Mouse (Mus musculus) embryonic facial prominence, embryonic 11.5 days (tissue): ENCODE results near the gene Ggnbp2. TPM values are rescaled to one million over a fixed set of nuclear protein-coding genes. Genes with fewer than 3 reads are reported as not detected.

Experiments
- ATAC-seq: fragments of 200-750 bp; cut with Nextera tagmentation; replicated peaks from 2 replicates; pipeline ENCODE4 v1.8.0; 2017; ENCODE audit warnings: low read depth; ENCODE audit not compliant: insufficient number of reproducible peaks, low FRiP score, low TSS enrichment
- DNase-seq: peaks from one replicate; pipeline ENCODE4 v3.0.0-alpha.2; 2015; ENCODE audit warnings: low spot score
- H3K27ac ChIP-seq: fragments of 300-500 bp; sonication (generic); replicated peaks from 2 replicates; pipeline ENCODE4 v1.5.1; 2014; ENCODE audit warnings: mild to moderate bottlenecking, low read depth, low read length, control low read depth
- H3K27me3 ChIP-seq: fragments of 300-500 bp; sonication (generic); 2 replicates; pipeline ENCODE4 v1.6.1; 2014; ENCODE audit warnings: mild to moderate bottlenecking, low read length, moderate library complexity, mixed read lengths; ENCODE audit not compliant: control insufficient read depth, insufficient read depth
- H3K36me3 ChIP-seq: fragments of 300-500 bp; sonication (generic); replicated peaks from 2 replicates; pipeline ENCODE4 v1.6.1; 2014; ENCODE audit warnings: low read depth, mild to moderate bottlenecking, low read length, moderate library complexity, mixed read lengths; ENCODE audit not compliant: control insufficient read depth, insufficient read depth
- H3K4me1 ChIP-seq: fragments of 300-500 bp; sonication (generic); 2 replicates; pipeline ENCODE4 v1.6.1; 2014; ENCODE audit warnings: low read length, mixed read lengths; ENCODE audit not compliant: control insufficient read depth, insufficient read depth
- H3K4me2 ChIP-seq: fragments of 300-500 bp; sonication (generic); 2 replicates; pipeline ENCODE4 v1.6.1; 2014; ENCODE audit warnings: low read depth, mild to moderate bottlenecking, control low read depth, low read length, moderate library complexity
- H3K4me3 ChIP-seq: fragments of 300-500 bp; sonication (generic); 2 replicates; pipeline ENCODE4 v1.5.1; 2014; ENCODE audit warnings: low read depth, low read length, control low read depth
- H3K9ac ChIP-seq: fragments of 300-500 bp; sonication (generic); replicated peaks from 2 replicates; pipeline ENCODE4 v1.6.1; 2014; ENCODE audit warnings: mild to moderate bottlenecking, control low read depth, low read length
- H3K9me3 ChIP-seq: fragments of 300-500 bp; sonication (generic); replicated peaks from 2 replicates; pipeline ENCODE4 v1.6.1; 2016; ENCODE audit warnings: mild to moderate bottlenecking, low read length, inconsistent platforms, mixed read lengths; ENCODE audit not compliant: control insufficient read depth
- WGBS: fragments of 180-500 bp; shearing (Covaris S2); extraction: QIAGEN DNeasy Blood & Tissue Kit; methylation state at CpG from one replicate; pipeline ENCODE4 v1.1.7; 2014; 5-methylcytosine and 5-hydroxymethylcytosine counted together
- polyA plus RNA-seq: library from polyadenylated mRNA; unstranded; fragments of >200 nt; fragmentation: Nextera tagmentation; extraction: Ambion mirVana; gene quantifications from 2 replicates; pipeline ENCODE4 v1.2.1, GENCODE M21; 2014

Ggnbp2 gene
- polyA plus RNA-seq, 1 experiment from 2014 or later: 72.5 TPM

DNA sequence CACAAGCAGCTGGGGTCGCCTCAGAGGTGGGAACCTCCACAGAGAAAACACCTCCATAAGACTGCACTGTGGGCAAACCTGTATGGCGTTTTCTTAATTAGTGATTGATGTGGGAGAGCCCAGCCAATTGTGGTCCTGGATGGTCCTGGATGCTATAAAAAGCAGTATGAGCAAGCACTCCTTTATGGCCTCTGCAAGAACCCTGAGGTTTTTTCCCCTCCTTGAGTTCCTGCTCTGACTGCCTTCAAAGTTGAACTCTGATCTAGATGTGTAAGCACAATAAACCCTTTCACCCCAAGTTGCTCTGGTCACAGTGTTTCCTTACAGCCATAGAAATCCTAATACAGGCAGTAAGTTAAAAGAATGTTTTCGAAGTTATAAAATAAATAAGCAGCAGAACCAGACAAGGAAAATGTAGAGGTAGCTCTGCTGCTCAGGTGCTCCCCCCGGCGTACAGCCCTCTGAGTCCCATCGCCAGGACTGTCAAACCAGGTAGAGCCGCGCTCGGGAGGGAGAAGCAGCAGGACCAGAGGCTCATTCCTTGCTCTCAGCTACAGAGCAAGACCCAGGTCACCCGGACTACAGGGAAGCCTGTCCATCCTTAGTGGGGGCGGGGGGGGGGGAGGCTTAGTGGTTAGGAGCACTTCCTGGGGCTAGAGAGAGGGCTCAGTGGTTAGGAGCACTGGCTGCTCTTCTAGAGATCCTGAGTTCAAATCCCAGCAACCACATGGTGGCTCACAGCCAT lies 16.3 kb upstream of the Ggnbp2 start:
- no peaks in the 10 kb centered on the region for H3K27me3 ChIP-seq
- H3K27ac ChIP-seq: no peak overlapping the region
- no peak overlapping the region for H3K9ac ChIP-seq
- H3K9me3 ChIP-seq: no peaks in the 10 kb centered on the region
- ATAC-seq (no peak), DNase-seq (no peak)
- H3K4me2 ChIP-seq: no peak overlapping the region
- no peak overlapping the region for H3K4me3 ChIP-seq
- H3K36me3 ChIP-seq: peaks cover 3% of the 10 kb centered on the region
- H3K4me1 ChIP-seq: no peaks in the 10 kb centered on the region
- WGBS: 82% methylated on average over 11 of the region's 11 CpGs

DNA sequence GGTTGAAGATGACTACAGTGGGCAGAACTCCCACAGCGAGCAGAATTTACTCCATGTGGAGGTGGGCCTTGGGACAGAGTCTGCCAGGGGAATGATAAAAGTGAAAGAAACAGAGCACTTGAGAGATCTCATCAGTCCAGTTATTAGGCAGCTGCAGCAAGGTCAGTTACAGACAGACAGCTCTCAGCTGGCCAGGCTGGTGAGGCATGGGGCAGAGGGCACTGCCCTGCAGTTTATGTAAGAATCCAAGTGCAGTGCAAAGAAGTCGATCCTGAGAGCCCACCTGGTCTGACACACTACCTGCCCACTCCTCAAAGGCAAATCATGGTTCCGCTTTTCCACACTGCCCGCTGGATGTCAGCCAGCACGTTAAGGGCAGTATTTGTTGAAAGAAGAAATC lies 15.6 kb upstream of the Ggnbp2 start:
- no peak overlapping the region for H3K27ac ChIP-seq
- H3K9me3 ChIP-seq: no peaks in the 10 kb centered on the region
- H3K4me1 ChIP-seq: no peaks in the 10 kb centered on the region
- DNase-seq: no peak
- H3K4me2 ChIP-seq: no peak overlapping the region
- H3K9ac ChIP-seq: no peak overlapping the region
- H3K36me3 ChIP-seq: peaks cover 3% of the 10 kb centered on the region
- no peak for ATAC-seq
- no peaks in the 10 kb centered on the region for H3K27me3 ChIP-seq
- WGBS: 90% methylated on average over 5 of the region's 5 CpGs
- no peak overlapping the region for H3K4me3 ChIP-seq

DNA sequence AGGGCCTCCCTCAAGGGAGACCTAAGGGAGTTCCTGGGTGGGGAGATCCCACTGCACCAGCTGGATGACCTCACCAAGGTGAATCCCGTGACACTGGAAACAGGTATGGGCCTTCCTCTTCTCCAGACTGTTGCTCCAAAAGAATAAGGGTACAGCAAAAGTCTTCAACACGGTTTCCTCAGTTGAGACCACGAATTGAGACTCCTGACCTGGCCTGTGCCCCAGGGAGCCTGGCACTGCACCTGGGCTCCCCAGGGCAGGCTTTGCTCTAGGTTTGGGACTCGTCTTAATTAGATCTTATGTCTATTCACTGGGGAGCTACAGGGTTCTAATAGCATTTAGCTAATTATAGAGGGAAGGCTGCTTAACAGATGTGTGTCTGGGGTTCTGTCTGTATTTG lies 14.6 kb upstream of the Ggnbp2 start:
- Histone ChIP-seq H3K4me3 (no peak overlapping the region), H3K4me1 (no peaks in the 10 kb centered on the region), H3K27ac (no peak overlapping the region), H3K36me3 (peaks cover 3% of the 10 kb centered on the region), H3K9ac (no peak overlapping the region), H3K4me2 (no peak overlapping the region), H3K27me3 (no peaks in the 10 kb centered on the region), H3K9me3 (no peaks in the 10 kb centered on the region)
- ATAC-seq (no peak), DNase-seq (no peak)
- WGBS: 82% methylated on average over 4 of the region's 4 CpGs

DNA sequence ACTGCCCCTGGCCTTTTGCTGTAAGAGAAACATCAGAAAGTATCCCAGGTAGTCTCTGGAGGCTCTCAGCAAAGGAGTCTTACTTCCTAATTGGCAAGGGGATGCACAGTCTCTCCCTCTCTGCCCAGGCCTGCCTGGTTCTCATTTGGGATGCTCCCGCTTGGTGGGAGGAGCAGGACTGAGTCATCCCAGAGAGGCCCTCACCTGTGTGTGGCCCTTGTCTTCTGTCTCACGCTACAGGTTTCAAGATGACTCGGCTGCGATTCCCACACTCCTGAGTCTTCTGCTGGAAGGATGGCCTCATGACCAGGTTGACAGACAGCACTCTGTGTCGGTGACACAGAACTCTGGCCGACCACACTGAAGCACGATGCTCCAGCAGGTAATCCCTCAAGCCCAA lies 11.7 kb upstream of the Ggnbp2 start:
- Histone ChIP-seq H3K4me2 (no peak overlapping the region), H3K27ac (no peak overlapping the region), H3K9ac (no peak overlapping the region), H3K4me1 (no peaks in the 10 kb centered on the region), H3K9me3 (no peaks in the 10 kb centered on the region), H3K27me3 (no peaks in the 10 kb centered on the region), H3K4me3 (no peak overlapping the region), H3K36me3 (peaks cover 3% of the 10 kb centered on the region)
- no peak for DNase-seq
- ATAC-seq: no peak
- 88% methylated on average over 7 of the region's 7 CpGs for WGBS

DNA sequence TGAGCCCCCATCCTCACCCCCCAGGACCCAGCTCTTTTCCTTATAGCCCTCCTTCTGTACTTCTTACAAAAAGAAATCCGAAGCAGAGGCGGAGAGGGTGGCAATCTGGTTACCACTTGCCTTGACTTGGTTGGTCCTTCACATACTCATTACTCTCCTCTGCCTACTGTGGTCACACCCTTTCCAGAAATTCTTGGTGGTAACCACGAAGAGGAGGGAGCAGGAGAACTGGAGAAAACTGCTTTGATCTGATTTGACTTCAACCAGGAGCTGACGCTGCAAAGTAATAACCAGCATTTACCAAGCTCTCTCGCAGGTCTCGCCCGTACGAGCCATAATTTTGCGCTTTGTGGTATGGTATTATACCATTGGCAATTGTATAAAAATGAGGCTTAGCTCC lies 10.4 kb upstream of the Ggnbp2 start:
- no peaks in the 10 kb centered on the region for H3K9me3 ChIP-seq
- DNase-seq: no peak
- 56% methylated on average over 9 of the region's 9 CpGs for WGBS
- H3K27me3 ChIP-seq: no peaks in the 10 kb centered on the region
- H3K4me1 ChIP-seq: no peaks in the 10 kb centered on the region
- peak overlapping the region; percentile 86 for H3K9ac ChIP-seq
- H3K27ac ChIP-seq: peak overlapping the region; percentile 52; the same call in 1 of the 2 replicates
- peaks cover 3% of the 10 kb centered on the region for H3K36me3 ChIP-seq
- H3K4me3 ChIP-seq: peak overlapping the region; percentile 71
- peak overlapping the region; percentile 94 for H3K4me2 ChIP-seq
- no peak for ATAC-seq

DNA sequence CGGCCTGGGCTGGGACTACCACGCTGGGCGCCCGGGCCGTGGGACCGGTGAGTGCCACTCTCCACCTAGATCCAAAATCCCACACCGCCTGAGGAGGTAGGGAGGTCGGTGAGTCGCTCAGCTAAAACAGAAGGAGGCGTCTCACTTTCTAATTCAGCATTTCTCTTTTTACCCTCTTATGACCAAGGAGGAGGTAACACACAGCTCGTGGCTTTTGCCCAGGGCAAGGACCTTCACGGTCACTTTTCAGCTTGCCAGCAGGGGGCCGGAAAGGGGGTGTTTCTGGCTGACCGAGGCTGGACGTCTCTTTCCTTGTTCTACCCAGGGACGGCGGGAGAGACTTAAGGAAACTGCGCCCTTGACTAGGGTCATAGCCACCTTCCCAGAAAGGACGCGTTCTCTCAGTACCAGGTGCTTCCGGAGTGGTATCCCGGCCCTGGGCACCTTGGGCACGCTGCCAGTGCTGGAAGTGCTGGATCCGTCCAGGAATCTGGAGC lies 9.9 kb upstream of the Ggnbp2 start:
- H3K9me3 ChIP-seq: no peaks in the 10 kb centered on the region
- H3K27me3 ChIP-seq: no peaks in the 10 kb centered on the region
- H3K9ac ChIP-seq: peak overlapping the region; percentile 86
- H3K27ac ChIP-seq: peak overlapping the region; percentile 52
- ATAC-seq (no peak; the same call in 1 of the 2 replicates), DNase-seq (peak; percentile 70)
- H3K4me3 ChIP-seq: peak overlapping the region; percentile 71
- peak overlapping the region; percentile 94 for H3K4me2 ChIP-seq
- WGBS: under 1% methylated on average over 24 of the region's 24 CpGs
- no peaks in the 10 kb centered on the region for H3K4me1 ChIP-seq
- peaks cover 3% of the 10 kb centered on the region for H3K36me3 ChIP-seq

DNA sequence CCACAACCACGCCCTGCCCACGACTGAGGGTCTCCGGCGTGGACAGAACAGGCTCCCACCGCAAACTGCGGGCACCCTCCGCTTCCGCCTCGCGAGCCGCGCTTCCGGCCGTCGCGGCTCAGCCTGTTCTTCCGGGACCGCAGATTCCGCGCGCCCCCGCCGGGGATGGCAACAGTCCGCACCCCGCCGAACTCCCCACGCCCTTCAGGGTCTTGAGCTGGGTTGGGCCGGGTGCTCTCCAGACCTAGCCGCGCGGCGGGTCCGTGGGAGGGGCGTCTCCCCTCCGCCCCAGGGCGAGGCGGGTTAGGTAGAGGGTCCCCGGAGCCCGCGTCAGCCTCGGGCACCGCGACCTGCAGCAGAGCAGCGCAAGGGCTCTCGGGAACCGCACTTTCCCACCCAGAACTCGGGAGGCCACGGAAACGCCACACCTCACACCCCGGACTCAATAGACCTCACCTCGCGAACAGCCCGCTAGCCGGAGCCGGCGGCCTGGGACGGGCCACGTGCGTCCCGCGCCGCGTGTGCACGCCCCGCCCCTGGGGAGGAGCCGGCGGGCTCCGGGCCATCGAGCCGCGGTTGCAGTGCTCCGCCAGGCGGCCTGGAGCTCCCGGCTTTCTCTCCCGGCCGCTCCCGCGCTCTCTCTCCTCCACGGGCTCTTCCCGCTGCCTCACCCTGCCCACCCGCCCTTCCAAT lies 9.3 kb upstream of the Ggnbp2 start, which contains the start of the genes Myo19 and Pigw:
Gene Myo19, plus strand, starts transcription at position 377 of the 693 bp plus-strand sequence.
Gene Pigw, minus strand, starts transcription at position 514 of the 693 bp plus-strand sequence.
- Histone ChIP-seq H3K27me3 (no peaks in the 10 kb centered on the region), H3K4me1 (no peaks in the 10 kb centered on the region), H3K9me3 (no peaks in the 10 kb centered on the region), H3K36me3 (no peaks in the 10 kb centered on the region; the same call in 1 of the 2 replicates), H3K27ac (peak within 1 kb of the TSS; percentile 60), H3K4me3 (peak within 1 kb of the TSS; percentile 71), H3K4me2 (peak within 1 kb of the TSS; percentile 94), H3K9ac (peak within 1 kb of the TSS; percentile 86)
- under 1% methylated on average over 78 of the region's 81 CpGs for WGBS
- ATAC-seq: peak; percentile 90
- peak; percentile 89 for DNase-seq
